Mouse (Mus musculus) midbrain, embryonic 12.5 days (tissue): ENCODE data around the gene Hormad2. TPM values are rescaled to one million over a fixed set of nuclear protein-coding genes. Genes with fewer than 3 reads are reported as not detected.

ENCODE experiments used
- ATAC-seq: fragments of 200-750 bp; cut with Nextera tagmentation; 2 replicates; pipeline ENCODE4 v1.8.0; 2017; ENCODE audit warnings: low read depth, moderate TSS enrichment, moderate library complexity; ENCODE audit not compliant: low FRiP score
- H3K27ac ChIP-seq: fragments of 300-500 bp; sonication (generic); replicated peaks from 2 replicates; pipeline ENCODE4 v1.5.1; 2016; ENCODE audit warnings: mild to moderate bottlenecking
- H3K27me3 ChIP-seq: fragments of 300-500 bp; sonication (generic); 2 replicates; pipeline ENCODE4 v1.6.1; 2016; ENCODE audit warnings: mild to moderate bottlenecking
- H3K36me3 ChIP-seq: fragments of 300-500 bp; sonication (generic); 2 replicates; pipeline ENCODE4 v1.6.1; 2016
- H3K4me1 ChIP-seq: fragments of 300-500 bp; sonication (generic); 2 replicates; pipeline ENCODE4 v1.6.1; 2016
- H3K4me2 ChIP-seq: fragments of 300-500 bp; sonication (generic); replicated peaks from 2 replicates; pipeline ENCODE4 v1.6.1; 2016; ENCODE audit warnings: mild to moderate bottlenecking, moderate library complexity
- H3K4me3 ChIP-seq: fragments of 300-500 bp; sonication (generic); 2 replicates; pipeline ENCODE4 v1.5.1; 2016; ENCODE audit warnings: mild to moderate bottlenecking
- H3K9ac ChIP-seq: fragments of 300-500 bp; sonication (generic); replicated peaks from 2 replicates; pipeline ENCODE4 v1.6.1; 2016; ENCODE audit warnings: mild to moderate bottlenecking, moderate library complexity
- H3K9me3 ChIP-seq: fragments of 300-500 bp; sonication (generic); 2 replicates; pipeline ENCODE4 v1.6.1; 2016; ENCODE audit warnings: mild to moderate bottlenecking
- WGBS: fragments of 180-500 bp; shearing (Covaris S2); methylation state at CpG from one replicate; pipeline ENCODE4 v1.1.7; 2016; 5-methylcytosine and 5-hydroxymethylcytosine counted together
- polyA plus RNA-seq: library from polyadenylated mRNA; unstranded; fragments of >200 nt; fragmentation: Nextera tagmentation; extraction: Ambion mirVana; gene quantifications from 2 replicates; pipeline ENCODE4 v1.2.1, GENCODE M21; 2016

Gene Hormad2
- polyA plus RNA-seq, 1 experiment from 2014 or later: not detected

DNA sequence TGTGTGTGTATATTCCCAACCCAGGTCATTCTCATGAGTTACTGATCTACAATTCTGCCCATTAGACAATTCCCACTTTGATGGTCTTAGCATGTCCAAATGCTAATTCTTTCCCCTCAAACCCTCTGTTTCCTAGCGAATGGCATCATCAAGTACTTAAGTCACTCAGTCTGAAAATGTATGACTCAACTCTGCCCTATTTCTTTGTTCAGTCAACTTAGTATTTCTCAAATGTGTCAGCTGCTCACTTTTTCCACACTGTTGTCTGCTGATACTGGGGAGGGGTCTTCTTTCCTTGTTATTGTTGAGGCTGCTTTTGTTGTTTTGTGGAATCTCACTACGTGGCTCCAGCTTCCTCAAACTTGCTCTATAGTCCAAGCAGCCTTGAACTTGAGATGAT, 2.7 kb downstream of the Hormad2 start:
- Histone ChIP-seq H3K27me3 (no peaks in the 10 kb centered on the region), H3K4me3 (no peak overlapping the region), H3K27ac (no peak overlapping the region), H3K36me3 (no peaks in the 10 kb centered on the region), H3K9ac (no peak overlapping the region), H3K4me2 (no peak overlapping the region), H3K4me1 (peaks cover 5% of the 10 kb centered on the region; the same call in 1 of the 2 replicates), H3K9me3 (no peaks in the 10 kb centered on the region)
- no peak for ATAC-seq
- 62% methylated on average over 2 of the region's 2 CpGs for WGBS

DNA sequence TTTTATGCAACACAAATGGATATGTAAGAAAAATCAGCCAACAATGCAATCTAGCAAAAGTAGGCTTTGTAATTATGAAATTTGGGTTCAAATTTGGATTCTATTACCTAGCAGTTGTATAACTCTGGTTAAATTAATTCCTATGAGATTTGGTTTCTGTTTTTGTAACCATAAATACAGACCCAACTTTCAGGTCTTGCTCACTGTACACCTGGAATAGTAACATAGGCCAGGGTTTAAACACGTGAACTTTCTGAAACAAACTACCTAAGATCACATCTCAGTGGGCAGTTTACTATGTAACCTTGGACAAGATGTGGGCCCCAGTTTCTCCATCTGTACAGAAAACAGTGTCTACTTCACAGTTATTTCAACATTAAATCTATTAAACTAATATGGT, 3.6 kb downstream of the Hormad2 start:
- 85% methylated on average over 1 of the region's 1 CpGs for WGBS
- H3K9me3 ChIP-seq: no peaks in the 10 kb centered on the region
- no peak overlapping the region for H3K27ac ChIP-seq
- H3K36me3 ChIP-seq: no peaks in the 10 kb centered on the region
- no peak overlapping the region for H3K4me3 ChIP-seq
- no peaks in the 10 kb centered on the region for H3K27me3 ChIP-seq
- ATAC-seq: no peak
- H3K4me2 ChIP-seq: no peak overlapping the region
- H3K9ac ChIP-seq: no peak overlapping the region
- H3K4me1 ChIP-seq: peaks cover 5% of the 10 kb centered on the region; the same call in 1 of the 2 replicates

DNA sequence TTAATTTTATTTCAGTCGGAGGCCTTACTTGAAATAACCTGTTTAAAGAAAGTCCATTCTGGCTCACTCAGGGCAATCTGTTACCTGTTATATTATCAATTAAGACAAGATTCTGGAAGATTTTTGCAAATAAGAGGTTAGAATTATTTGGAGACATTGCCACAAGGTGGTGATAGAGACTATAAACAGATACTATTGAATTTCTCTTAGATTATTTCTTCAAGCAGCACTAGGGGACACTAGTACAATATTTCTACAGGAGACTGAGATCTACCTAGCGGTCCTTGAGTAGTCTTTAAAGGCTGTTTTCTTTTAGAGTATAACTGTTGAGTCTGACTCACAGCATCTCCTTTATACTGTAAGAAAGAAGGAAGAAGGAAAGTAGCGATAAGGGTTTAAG, 4.3 kb downstream of the Hormad2 start:
- no peak for ATAC-seq
- no peak overlapping the region for H3K9ac ChIP-seq
- 82% methylated on average over 3 of the region's 3 CpGs for WGBS

DNA sequence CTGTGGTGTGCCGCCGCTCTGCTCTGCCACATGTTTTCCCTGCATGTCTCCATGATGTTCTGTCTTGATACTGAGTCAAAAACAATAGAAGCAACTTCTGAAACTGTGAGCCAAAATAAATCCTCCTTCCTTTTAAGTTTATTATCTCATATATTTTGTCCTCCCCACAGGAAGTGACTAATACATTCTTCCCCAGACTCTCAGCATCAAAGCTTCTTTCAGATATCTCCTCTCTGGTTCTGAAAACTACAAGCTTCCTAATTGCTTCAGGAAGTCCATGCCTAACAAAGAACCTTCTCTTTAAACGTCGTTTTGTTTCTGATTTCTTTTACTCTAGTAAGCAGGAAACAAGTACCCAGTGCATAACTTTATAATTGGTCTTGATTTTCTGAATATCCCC, 6.4 kb downstream of the Hormad2 start:
- no peak for ATAC-seq

More for the DNA sequence above, 4.3 kb downstream of the Hormad2 start:
- Histone ChIP-seq H3K4me1 (peaks cover 5% of the 10 kb centered on the region; the same call in 1 of the 2 replicates), H3K9me3 (no peaks in the 10 kb centered on the region), H3K27me3 (no peaks in the 10 kb centered on the region), H3K4me3 (no peak overlapping the region), H3K36me3 (no peaks in the 10 kb centered on the region), H3K4me2 (no peak overlapping the region), H3K27ac (no peak overlapping the region)

GRCm38 (mm10) chr11:4423818-4424217, 17.1 kb downstream of the Hormad2 start:
- ATAC-seq: no peak
- no peaks in the 10 kb centered on the region for H3K4me1 ChIP-seq
- no peaks in the 10 kb centered on the region for H3K36me3 ChIP-seq
- no peaks in the 10 kb centered on the region for H3K27me3 ChIP-seq
- H3K9ac ChIP-seq: no peak overlapping the region
- no peak overlapping the region for H3K27ac ChIP-seq
- WGBS: 91% methylated on average over 8 of the region's 8 CpGs
- no peaks in the 10 kb centered on the region for H3K9me3 ChIP-seq
- H3K4me3 ChIP-seq: no peak overlapping the region
- H3K4me2 ChIP-seq: no peak overlapping the region

More for the DNA sequence above, 6.4 kb downstream of the Hormad2 start:
- no peak overlapping the region for H3K27ac ChIP-seq
- H3K9me3 ChIP-seq: no peaks in the 10 kb centered on the region
- no peaks in the 10 kb centered on the region for H3K36me3 ChIP-seq
- H3K4me2 ChIP-seq: no peak overlapping the region
- no peak overlapping the region for H3K9ac ChIP-seq
- H3K4me1 ChIP-seq: no peaks in the 10 kb centered on the region
- WGBS: 80% methylated on average over 4 of the region's 4 CpGs
- no peak overlapping the region for H3K4me3 ChIP-seq
- H3K27me3 ChIP-seq: no peaks in the 10 kb centered on the region

GRCm38 (mm10) chr11:4422494-4423425, 18.1 kb downstream of the Hormad2 start:
- Histone ChIP-seq H3K4me3 (no peak overlapping the region), H3K9ac (no peak overlapping the region), H3K4me1 (no peaks in the 10 kb centered on the region), H3K27me3 (no peaks in the 10 kb centered on the region), H3K36me3 (no peaks in the 10 kb centered on the region), H3K27ac (no peak overlapping the region), H3K4me2 (no peak overlapping the region), H3K9me3 (no peaks in the 10 kb centered on the region)
- ATAC-seq: no peak
- 85% methylated on average over 16 of the region's 16 CpGs for WGBS

DNA sequence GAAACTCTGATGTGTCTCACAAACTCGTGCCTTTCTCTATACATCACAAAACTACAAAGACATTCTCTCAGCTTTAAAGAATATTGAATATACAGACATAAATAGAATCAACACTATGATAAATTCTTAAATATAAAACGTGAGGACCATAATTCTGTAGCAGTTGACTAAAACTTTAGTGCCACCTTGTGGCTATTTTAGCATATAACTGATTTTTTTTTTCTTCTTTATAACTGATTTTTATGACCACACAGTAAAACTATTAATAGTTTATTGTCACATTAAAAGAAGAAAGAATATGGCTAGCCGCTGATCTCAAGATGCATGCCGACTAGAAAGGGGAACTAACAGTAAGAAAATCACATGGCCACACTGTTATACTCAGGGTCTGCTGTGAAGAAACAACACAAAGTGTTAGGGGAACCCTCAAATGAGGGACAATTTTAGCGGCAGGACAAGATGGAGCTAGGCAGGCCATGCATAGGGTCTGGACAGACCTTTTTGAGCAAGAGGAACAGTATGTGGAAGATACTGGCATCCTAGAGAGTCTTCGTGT, 18.9 kb downstream of the Hormad2 start:
- WGBS: 54% methylated on average over 6 of the region's 6 CpGs
- Histone ChIP-seq H3K4me3 (no peak overlapping the region), H3K9ac (no peak overlapping the region), H3K4me1 (no peaks in the 10 kb centered on the region), H3K27me3 (no peaks in the 10 kb centered on the region), H3K9me3 (no peaks in the 10 kb centered on the region), H3K36me3 (no peaks in the 10 kb centered on the region), H3K4me2 (no peak overlapping the region), H3K27ac (no peak overlapping the region)
- no peak for ATAC-seq

GRCm38 (mm10) chr11:4417986-4418385, 22.9 kb downstream of the Hormad2 start:
- Histone ChIP-seq H3K27ac (no peak overlapping the region), H3K4me1 (no peaks in the 10 kb centered on the region), H3K4me2 (no peak overlapping the region), H3K36me3 (no peaks in the 10 kb centered on the region), H3K9ac (no peak overlapping the region), H3K27me3 (no peaks in the 10 kb centered on the region), H3K4me3 (no peak overlapping the region), H3K9me3 (no peaks in the 10 kb centered on the region)
- ATAC-seq: no peak
- 86% methylated on average over 3 of the region's 3 CpGs for WGBS

DNA sequence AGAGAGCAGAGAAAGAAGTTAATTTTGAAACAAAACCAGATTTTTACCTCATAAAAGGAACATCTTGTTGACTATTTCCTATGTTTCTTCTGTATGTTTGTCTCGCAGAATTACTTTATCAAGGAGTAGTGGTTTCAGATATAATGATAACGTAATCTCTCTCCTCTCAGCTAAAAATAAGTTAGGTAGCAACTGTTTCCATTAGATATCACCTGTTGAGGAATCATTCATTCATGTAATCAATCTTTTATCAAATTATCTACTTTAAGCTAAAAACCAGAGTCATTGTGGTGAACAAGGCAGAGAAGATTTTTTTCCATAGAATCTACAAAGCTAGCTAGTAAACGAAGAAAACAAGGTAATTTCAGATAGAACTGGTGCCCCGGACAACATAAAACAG, 28.6 kb downstream of the Hormad2 start:
- WGBS: 94% methylated on average over 4 of the region's 4 CpGs
- H3K36me3 ChIP-seq: no peaks in the 10 kb centered on the region
- H3K4me1 ChIP-seq: no peaks in the 10 kb centered on the region
- H3K4me2 ChIP-seq: no peak overlapping the region
- H3K9me3 ChIP-seq: no peaks in the 10 kb centered on the region
- H3K9ac ChIP-seq: no peak overlapping the region
- no peak overlapping the region for H3K27ac ChIP-seq
- no peak overlapping the region for H3K4me3 ChIP-seq
- no peaks in the 10 kb centered on the region for H3K27me3 ChIP-seq
- no peak for ATAC-seq

- Histone ChIP-seq H3K27ac (no peak overlapping the region), H3K9me3 (no peaks in the 10 kb centered on the region), H3K4me1 (no peaks in the 10 kb centered on the region), H3K4me2 (no peak overlapping the region), H3K27me3 (no peaks in the 10 kb centered on the region), H3K4me3 (no peak overlapping the region), H3K9ac (no peak overlapping the region), H3K36me3 (no peaks in the 10 kb centered on the region)
- no peak for ATAC-seq
- WGBS: 54% methylated on average over 4 of the region's 4 CpGs
Observed at GRCm38 (mm10) chr11:4404277-4404676, 36.6 kb downstream of the Hormad2 start.

DNA sequence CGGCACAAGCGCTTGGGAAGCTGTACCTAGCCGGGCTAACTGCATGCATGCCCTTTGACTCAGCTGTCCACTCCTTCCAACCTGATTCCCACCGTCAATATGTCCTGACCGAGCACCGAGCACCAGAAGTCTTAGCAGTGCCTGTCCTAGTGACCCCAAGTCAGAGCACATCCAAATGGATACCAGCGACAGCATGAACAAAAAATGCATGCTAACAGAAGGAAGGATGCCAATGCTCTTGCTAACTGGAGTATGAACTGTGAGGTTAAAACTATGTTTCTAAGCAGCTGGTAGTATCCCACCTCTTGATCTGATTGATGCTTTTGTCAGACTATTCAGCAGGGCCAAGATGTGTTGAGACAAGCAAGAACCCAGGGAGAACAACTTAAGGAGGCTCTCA, 37.5 kb downstream of the Hormad2 start:
- no peak for ATAC-seq
- Histone ChIP-seq H3K36me3 (no peaks in the 10 kb centered on the region), H3K4me2 (no peak overlapping the region), H3K27ac (no peak overlapping the region), H3K9ac (no peak overlapping the region), H3K27me3 (no peaks in the 10 kb centered on the region), H3K9me3 (no peaks in the 10 kb centered on the region), H3K4me1 (no peaks in the 10 kb centered on the region), H3K4me3 (no peak overlapping the region)
- WGBS: 76% methylated on average over 7 of the region's 7 CpGs

DNA sequence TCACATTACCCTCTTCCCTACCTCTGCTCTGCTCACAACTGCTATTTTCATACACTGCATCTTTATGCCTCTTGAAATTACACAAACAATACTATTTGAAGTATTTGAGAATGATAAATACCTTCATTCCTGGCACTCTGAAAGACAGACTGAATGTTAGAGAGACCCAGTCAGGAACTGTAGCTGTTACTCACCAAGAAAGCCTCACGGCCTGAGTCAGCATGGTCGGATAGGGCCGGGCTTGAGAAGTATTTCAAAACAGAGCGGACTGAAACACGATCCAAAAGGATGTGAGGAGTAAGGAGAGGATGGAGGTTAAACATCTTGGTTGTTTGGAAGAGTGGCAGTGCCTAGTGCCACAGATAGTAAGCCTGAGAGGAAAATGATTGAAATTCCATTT, 39.7 kb downstream of the Hormad2 start:
- Histone ChIP-seq H3K9ac (no peak overlapping the region), H3K4me2 (no peak overlapping the region), H3K4me1 (no peaks in the 10 kb centered on the region), H3K27me3 (no peaks in the 10 kb centered on the region), H3K9me3 (no peaks in the 10 kb centered on the region), H3K4me3 (no peak overlapping the region), H3K27ac (no peak overlapping the region), H3K36me3 (no peaks in the 10 kb centered on the region)
- no peak for ATAC-seq
- 76% methylated on average over 5 of the region's 5 CpGs for WGBS
